Mouse (Mus musculus) liver, adult 2 months (tissue): ENCODE data around the gene Gpalpp1.

Experiments used
- CTCF ChIP-seq: fragments of 200-500 bp; IDR thresholded peaks from 2 replicates; pipeline ENCODE4 v1.5.1; 2011; ENCODE audit warnings: low read depth, low read length, control low read depth
- POLR2A ChIP-seq: fragments of 200-500 bp; IDR thresholded peaks from 2 replicates; pipeline ENCODE4 v1.6.1; 2011; ENCODE audit warnings: low read length, control low read depth; ENCODE audit not compliant: insufficient read depth; ENCODE audit errors: extremely low read depth

GRCm38 (mm10) chr14:76097815-76098214 is 12.7 kb downstream of the Gpalpp1 start:
- no peak for TF ChIP-seq CTCF
- no peak for TF ChIP-seq POLR2A
